In the genomic region with DNA sequence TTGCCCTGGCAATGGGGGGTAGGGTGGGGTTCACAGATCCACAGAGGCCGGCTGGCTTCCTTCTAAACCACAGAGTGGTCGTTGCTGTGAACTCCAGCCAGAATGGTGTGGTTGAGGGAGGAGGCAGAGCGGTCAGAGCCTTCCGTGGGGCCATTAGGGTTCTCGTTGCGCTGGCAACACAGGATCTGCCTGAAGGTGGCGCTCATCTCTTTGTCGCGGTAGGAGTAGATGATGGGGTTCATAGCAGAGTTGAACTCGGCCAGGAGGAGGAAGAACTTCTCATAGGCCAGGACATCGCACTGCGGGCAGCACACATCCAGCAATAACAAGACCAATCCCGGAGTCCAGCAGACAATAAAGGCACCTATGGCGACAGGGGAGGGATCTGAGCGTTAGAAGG, we compare ENCODE assay signal across 15 mouse cellular contexts.
A peak's percentile ranks its signal among the peaks of the same experiment; 100 is the strongest.
DNase-seq lines count a peak whose midpoint lies in the region; ATAC-seq and TF ChIP-seq lines count a peak whose summit lies in the region.
"Had no signal": no experiment of that assay in that cellular context is flagged by ENCODE, and none has a peak within 500 bp of the region (broad histone marks: within the 10 kb centered on the region; RNA-seq: fewer than 3 reads in every experiment).

No protein-coding gene starts in this region.

- no peaks in the 10 kb centered on the region for H3K27me3 ChIP-seq in forebrain, postnatal 0 days (ENCODE audit: insufficient read depth, low read length)
- no peaks in the 10 kb centered on the region for H3K27me3 ChIP-seq in forebrain, embryonic 15.5 days
- H3K27me3 ChIP-seq in liver, postnatal 0 days (ENCODE audit: insufficient read depth, low read length) = no peaks in the 10 kb centered on the region
- no peaks in the 10 kb centered on the region for H3K27me3 ChIP-seq in liver, embryonic 11.5 days (replicated peaks; ENCODE audit: control insufficient read depth, insufficient read depth, low read length)
- H3K27me3 ChIP-seq in stomach, postnatal 0 days (ENCODE audit: control insufficient read depth, insufficient read depth, low read length) = no peaks in the 10 kb centered on the region
- H3K27me3 ChIP-seq: forebrain, embryonic 13.5 days; heart, embryonic 12.5 days; liver, embryonic 13.5 days had no signal

- no peak overlapping the region for H3K4me2 ChIP-seq in forebrain, postnatal 0 days (ENCODE audit: low read depth)
- no peak overlapping the region for H3K4me2 ChIP-seq in forebrain, embryonic 15.5 days (replicated peaks)
- no peak overlapping the region for H3K4me2 ChIP-seq in liver, postnatal 0 days (ENCODE audit: low read depth, low read length)
- H3K4me2 ChIP-seq in liver, embryonic 11.5 days = no peak overlapping the region
- H3K4me2 ChIP-seq in stomach, postnatal 0 days (replicated peaks; ENCODE audit: low read depth) = no peak overlapping the region
- H3K4me2 ChIP-seq: forebrain, embryonic 13.5 days; heart, embryonic 12.5 days; liver, embryonic 13.5 days had no signal

- no peaks in the 10 kb centered on the region for H3K36me3 ChIP-seq in forebrain, postnatal 0 days (ENCODE audit: insufficient read depth)
- H3K36me3 ChIP-seq in forebrain, embryonic 15.5 days = no peaks in the 10 kb centered on the region
- no peaks in the 10 kb centered on the region for H3K36me3 ChIP-seq in liver, postnatal 0 days (replicated peaks; ENCODE audit: insufficient read depth, low read length)
- no peaks in the 10 kb centered on the region for H3K36me3 ChIP-seq in liver, embryonic 11.5 days (ENCODE audit: control insufficient read depth, insufficient read depth, low read length)
- H3K36me3 ChIP-seq in stomach, postnatal 0 days (ENCODE audit: control insufficient read depth, insufficient read depth, low read length) = peaks cover 6% of the 10 kb centered on the region; the same call in 1 of the 2 replicates
- H3K36me3 ChIP-seq: heart, embryonic 12.5 days; liver, embryonic 13.5 days had no signal

- no peak overlapping the region for H3K9ac ChIP-seq in forebrain, postnatal 0 days
- no peak overlapping the region for H3K9ac ChIP-seq in forebrain, embryonic 15.5 days (replicated peaks)
- H3K9ac ChIP-seq in liver, postnatal 0 days (replicated peaks) = no peak overlapping the region
- H3K9ac ChIP-seq in liver, embryonic 11.5 days (ENCODE audit: low read depth, low read length) = no peak overlapping the region
- H3K9ac ChIP-seq in stomach, postnatal 0 days (ENCODE audit: low read length) = no peak overlapping the region
- H3K9ac ChIP-seq: forebrain, embryonic 13.5 days; heart, embryonic 12.5 days; liver, embryonic 13.5 days had no signal

- no peak for ATAC-seq in forebrain, postnatal 0 days
- no peak for ATAC-seq in forebrain, embryonic 15.5 days (replicated peaks)
- no peak for ATAC-seq in liver, postnatal 0 days
- ATAC-seq in liver, embryonic 11.5 days (replicated peaks; ENCODE audit: low FRiP score) = no peak
- ATAC-seq in stomach, postnatal 0 days (ENCODE audit: low FRiP score, low TSS enrichment) = no peak
- ATAC-seq in megakaryocyte-erythroid progenitor cell, adult 5-6 weeks (replicated peaks; ENCODE audit: low FRiP score, low TSS enrichment, poor library complexity, severe bottlenecking) = no peak
- ATAC-seq: forebrain, embryonic 13.5 days had no signal

- H3K4me1 ChIP-seq in forebrain, postnatal 0 days (ENCODE audit: insufficient read depth) = no peaks in the 10 kb centered on the region
- H3K4me1 ChIP-seq in forebrain, embryonic 15.5 days = peaks cover 3% of the 10 kb centered on the region
- H3K4me1 ChIP-seq in liver, postnatal 0 days (ENCODE audit: insufficient read depth) = no peaks in the 10 kb centered on the region
- H3K4me1 ChIP-seq in liver, embryonic 11.5 days (replicated peaks; ENCODE audit: control insufficient read depth, insufficient read depth, low read length) = no peaks in the 10 kb centered on the region
- H3K4me1 ChIP-seq in stomach, postnatal 0 days (replicated peaks; ENCODE audit: control insufficient read depth, insufficient read depth) = no peaks in the 10 kb centered on the region
- H3K4me1 ChIP-seq: liver, embryonic 13.5 days had no signal

- no peaks in the 10 kb centered on the region for H3K9me3 ChIP-seq in forebrain, postnatal 0 days (ENCODE audit: low read length)
- H3K9me3 ChIP-seq in forebrain, embryonic 15.5 days = no peaks in the 10 kb centered on the region
- H3K9me3 ChIP-seq in liver, postnatal 0 days (ENCODE audit: low read length) = no peaks in the 10 kb centered on the region
- H3K9me3 ChIP-seq in liver, embryonic 11.5 days (ENCODE audit: control insufficient read depth, low read length) = no peaks in the 10 kb centered on the region
- H3K9me3 ChIP-seq in stomach, postnatal 0 days (ENCODE audit: control insufficient read depth, low read length) = no peaks in the 10 kb centered on the region
- H3K9me3 ChIP-seq: forebrain, embryonic 13.5 days; heart, embryonic 12.5 days; liver, embryonic 13.5 days; midbrain, embryonic 10.5 days had no signal

- 0 out of 2 replicates have a peak, but pooled peaks have one; percentile 7 for TF ChIP-seq CTCF in forebrain, postnatal 0 days (IDR thresholded peaks at IDR 0.05; ENCODE audit: low read depth)
- peak; percentile 30; the same call in 1 of the 2 replicates for TF ChIP-seq CTCF in liver, postnatal 0 days (IDR thresholded peaks at IDR 0.05; ENCODE audit: low read depth)
- TF ChIP-seq CTCF in stomach, postnatal 0 days (IDR thresholded peaks at IDR 0.05; ENCODE audit: low read depth) = peak; percentile 31

- no peak for TF ChIP-seq EP300 in liver, postnatal 0 days (IDR thresholded peaks at IDR 0.05; ENCODE audit: low read depth)
- no peak for TF ChIP-seq EP300 in stomach, postnatal 0 days (optimal IDR thresholded peaks at IDR 0.05)

- no peak overlapping the region for H3K27ac ChIP-seq in forebrain, postnatal 0 days (ENCODE audit: low read depth, low read length)
- H3K27ac ChIP-seq in forebrain, embryonic 15.5 days (replicated peaks) = no peak overlapping the region
- no peak overlapping the region for H3K27ac ChIP-seq in liver, postnatal 0 days (ENCODE audit: low read depth)
- no peak overlapping the region for H3K27ac ChIP-seq in liver, embryonic 11.5 days (ENCODE audit: low read depth, low read length)
- H3K27ac ChIP-seq in stomach, postnatal 0 days (replicated peaks) = no peak overlapping the region
- H3K27ac ChIP-seq: forebrain, embryonic 13.5 days; liver, embryonic 13.5 days; midbrain, embryonic 10.5 days had no signal

- no peak for DNase-seq in forebrain, postnatal 0 days
- DNase-seq in liver, postnatal 0 days = no peak
- no peak for DNase-seq in liver, embryonic 11.5 days (ENCODE audit: low spot score)
- peak; percentile 81 for DNase-seq in R1 (ENCODE audit: low read depth, low spot score)
- DNase-seq in stomach, postnatal 0 days (ENCODE audit: low spot score) = no peak
- DNase-seq: cerebellum, postnatal 14 days; gastrocnemius, postnatal 10 days; kidney, postnatal 10 days; liver, embryonic 13.5 days; thymus, postnatal 25 days had no signal

- WGBS in forebrain, postnatal 0 days = 88% methylated on average over 15 of the region's 15 CpGs
- WGBS in forebrain, embryonic 15.5 days = 91% methylated on average over 15 of the region's 15 CpGs
- 83% methylated on average over 15 of the region's 15 CpGs for WGBS in liver, postnatal 0 days (ENCODE audit: insufficient replicate concordance)
- WGBS in liver, embryonic 11.5 days = 73% methylated on average over 15 of the region's 15 CpGs
- WGBS in stomach, postnatal 0 days = 88% methylated on average over 15 of the region's 15 CpGs

- no peak overlapping the region for H3K4me3 ChIP-seq in forebrain, postnatal 0 days (ENCODE audit: low read depth, low read length)
- H3K4me3 ChIP-seq in forebrain, embryonic 15.5 days = no peak overlapping the region
- H3K4me3 ChIP-seq in liver, postnatal 0 days (ENCODE audit: low read depth, low read length) = no peak overlapping the region
- no peak overlapping the region for H3K4me3 ChIP-seq in liver, embryonic 11.5 days (ENCODE audit: low read depth, low read length)
- H3K4me3 ChIP-seq in stomach, postnatal 0 days (ENCODE audit: low read depth, low read length) = no peak overlapping the region
- H3K4me3 ChIP-seq: forebrain, embryonic 13.5 days; heart, embryonic 12.5 days; liver, embryonic 13.5 days; midbrain, embryonic 10.5 days had no signal
